Mouse (Mus musculus): ENCODE data around the gene Fgfr2.

DNA sequence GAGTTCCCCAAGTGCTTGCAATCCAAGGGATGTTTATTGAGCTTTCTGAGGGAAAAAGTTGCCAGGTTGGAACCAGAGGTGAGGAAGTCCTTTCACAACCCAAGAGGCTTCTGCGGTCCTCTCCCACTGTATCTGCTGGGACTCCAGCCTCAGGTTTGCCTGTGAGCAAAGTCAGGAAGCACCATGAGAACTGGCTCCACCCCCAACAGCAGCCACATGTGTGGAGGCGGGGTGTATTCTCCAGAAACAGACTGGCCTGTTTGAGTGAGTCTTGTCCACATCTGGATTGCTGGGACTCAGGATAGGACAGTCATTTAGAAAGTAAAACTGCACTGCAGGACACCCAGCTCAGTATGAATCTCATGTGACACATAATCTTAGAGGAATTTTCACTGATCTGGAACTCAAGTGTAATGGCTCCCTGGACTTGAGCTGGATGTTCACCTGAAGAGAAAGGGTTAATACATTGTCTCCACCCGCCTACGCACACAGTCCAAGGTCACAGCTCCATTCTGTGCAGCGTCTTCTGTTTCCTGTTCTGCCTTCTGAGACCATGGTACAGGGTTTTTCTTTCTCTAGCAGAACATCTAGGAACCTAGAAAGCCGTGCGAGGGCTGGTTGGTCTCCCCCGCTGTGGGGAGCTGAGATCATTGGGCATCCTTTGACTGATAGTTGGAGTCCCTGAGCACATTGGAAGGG lies 2396.3 kb downstream of the Fgfr2 start:
- TF ChIP-seq CTCF (IDR thresholded peaks at IDR 0.05; ENCODE audit: control insufficient read depth, insufficient read depth, insufficient replicate concordance, low read depth, low read length) (no peak), POLR2A (IDR thresholded peaks at IDR 0.05; ENCODE audit: control insufficient read depth, low read depth, low read length) (no peak)
